Mouse (Mus musculus): ENCODE data around the gene Rgs19.
A peak's percentile ranks its signal among the peaks of the same experiment; 100 is the strongest.

Gene Rgs19

GRCm38 (mm10) chr2:181683381-181683780, 10.4 kb downstream of the Rgs19 start:
- no peak for DNase-seq (ENCODE audit: low spot score)

- no peak for DNase-seq (ENCODE audit: low spot score)
Observed at GRCm38 (mm10) chr2:181681978-181682377, 11.8 kb downstream of the Rgs19 start.

- no peak for DNase-seq (ENCODE audit: low spot score)
Observed at GRCm38 (mm10) chr2:181680716-181681117, 13.1 kb downstream of the Rgs19 start.

GRCm38 (mm10) chr2:181679951-181680715, 13.6 kb downstream of the Rgs19 start, which contains the start of gene Tcea2:
Gene Tcea2 (plus strand): TSS chr2:181680310.
- DNase-seq (ENCODE audit: low spot score) = peak; percentile 78

GRCm38 (mm10) chr2:181678780-181679179, 15.0 kb downstream of the Rgs19 start:
- peak; percentile 90 for DNase-seq (ENCODE audit: low spot score)

GRCm38 (mm10) chr2:181677755-181678098, 16.1 kb downstream of the Rgs19 start:
- DNase-seq (ENCODE audit: low spot score) = no peak

- DNase-seq (ENCODE audit: low spot score) = no peak
Observed at GRCm38 (mm10) chr2:181677096-181677754, 16.6 kb downstream of the Rgs19 start.

- DNase-seq (ENCODE audit: low spot score) = peak; percentile 65
Observed at GRCm38 (mm10) chr2:181676424-181676823, 17.4 kb downstream of the Rgs19 start.

- peak; percentile 78 for DNase-seq (ENCODE audit: low spot score)
Observed at GRCm38 (mm10) chr2:181675454-181675853, 18.3 kb downstream of the Rgs19 start.

GRCm38 (mm10) chr2:181674934-181675333, 18.8 kb downstream of the Rgs19 start:
- no peak for DNase-seq (ENCODE audit: low spot score)

- peak; percentile 36 for DNase-seq (ENCODE audit: low spot score)
Observed at GRCm38 (mm10) chr2:181673501-181673900, 20.3 kb downstream of the Rgs19 start.

- DNase-seq (ENCODE audit: low spot score) = no peak
Observed at GRCm38 (mm10) chr2:181671984-181672383, 21.8 kb downstream of the Rgs19 start.

- peak; percentile 45 for DNase-seq (ENCODE audit: low spot score)
Observed at GRCm38 (mm10) chr2:181671326-181671725, 22.5 kb downstream of the Rgs19 start, which contains the start of gene Sox18. Gene Sox18 (minus strand): TSS chr2:181671640.

GRCm38 (mm10) chr2:181670913-181671311, 22.9 kb downstream of the Rgs19 start:
- no peak for DNase-seq (ENCODE audit: low spot score)

- no peak for DNase-seq (ENCODE audit: low spot score)
Observed at GRCm38 (mm10) chr2:181670285-181670912, 23.4 kb downstream of the Rgs19 start.

- no peak for DNase-seq (ENCODE audit: low spot score)
Observed at GRCm38 (mm10) chr2:181663298-181663630, 30.5 kb downstream of the Rgs19 start.

GRCm38 (mm10) chr2:181662620-181663297, 31.0 kb downstream of the Rgs19 start:
- no peak for DNase-seq (ENCODE audit: low spot score)

GRCm38 (mm10) chr2:181659609-181660055, 34.1 kb downstream of the Rgs19 start:
- peak; percentile 79 for DNase-seq (ENCODE audit: low spot score)

GRCm38 (mm10) chr2:181658930-181659555, 34.7 kb downstream of the Rgs19 start:
- peak; percentile 49 for DNase-seq (ENCODE audit: low spot score)

GRCm38 (mm10) chr2:181658528-181658927, 35.2 kb downstream of the Rgs19 start:
- DNase-seq (ENCODE audit: low spot score) = no peak

GRCm38 (mm10) chr2:181657441-181657840, 36.3 kb downstream of the Rgs19 start:
- no peak for DNase-seq (ENCODE audit: low spot score)

GRCm38 (mm10) chr2:181656734-181657133, 37.0 kb downstream of the Rgs19 start, which contains the start of gene Gm29797:
Gene Gm29797 (plus strand): TSS chr2:181657034.
- no peak for DNase-seq (ENCODE audit: low spot score)

Data from embryo, embryonic 10.5 days (tissue).